Mouse (Mus musculus) midbrain, embryonic 10.5 days (tissue): Measurements from ENCODE around the gene L3mbtl3. TPM values are rescaled to one million over a fixed set of nuclear protein-coding genes. Genes with fewer than 3 reads are reported as not detected.

ENCODE experiments used
- DNase-seq: peaks from one replicate; pipeline ENCODE4 v3.0.0-alpha.2; 2017; ENCODE audit warnings: low spot score
- H3K27ac ChIP-seq: fragments of 300-500 bp; sonication (generic); replicated peaks from 2 replicates; pipeline ENCODE4 v1.5.1; 2016; ENCODE audit warnings: mild to moderate bottlenecking
- H3K27me3 ChIP-seq: fragments of 300-500 bp; sonication (generic); 2 replicates; pipeline ENCODE4 v1.6.1; 2016; ENCODE audit warnings: low read depth, mild to moderate bottlenecking; ENCODE audit not compliant: poor library complexity, severe bottlenecking
- H3K36me3 ChIP-seq: fragments of 300-500 bp; sonication (generic); 2 replicates; pipeline ENCODE4 v1.6.1; 2016; ENCODE audit warnings: mild to moderate bottlenecking, moderate library complexity
- H3K4me1 ChIP-seq: fragments of 300-500 bp; sonication (generic); 2 replicates; pipeline ENCODE4 v1.6.1; 2016
- H3K4me3 ChIP-seq: fragments of 300-500 bp; sonication (generic); 2 replicates; pipeline ENCODE4 v1.5.1; 2016; ENCODE audit warnings: mild to moderate bottlenecking, moderate library complexity
- H3K9me3 ChIP-seq: fragments of 300-500 bp; sonication (generic); replicated peaks from 2 replicates; pipeline ENCODE4 v1.6.1; 2016; ENCODE audit warnings: mild to moderate bottlenecking
- WGBS: fragments of 180-500 bp; shearing (Covaris S2); methylation state at CpG from one replicate; pipeline ENCODE4 v1.1.7; 2016; 5-methylcytosine and 5-hydroxymethylcytosine counted together
- polyA plus RNA-seq: library from polyadenylated mRNA; unstranded; fragments of >200 nt; fragmentation: Nextera tagmentation; extraction: Ambion mirVana; gene quantifications from 2 replicates; pipeline ENCODE4 v1.2.1, GENCODE M21; 2016

L3mbtl3 gene
- polyA plus RNA-seq, result 17.8 and 19.3 TPM in 2 replicates

DNA sequence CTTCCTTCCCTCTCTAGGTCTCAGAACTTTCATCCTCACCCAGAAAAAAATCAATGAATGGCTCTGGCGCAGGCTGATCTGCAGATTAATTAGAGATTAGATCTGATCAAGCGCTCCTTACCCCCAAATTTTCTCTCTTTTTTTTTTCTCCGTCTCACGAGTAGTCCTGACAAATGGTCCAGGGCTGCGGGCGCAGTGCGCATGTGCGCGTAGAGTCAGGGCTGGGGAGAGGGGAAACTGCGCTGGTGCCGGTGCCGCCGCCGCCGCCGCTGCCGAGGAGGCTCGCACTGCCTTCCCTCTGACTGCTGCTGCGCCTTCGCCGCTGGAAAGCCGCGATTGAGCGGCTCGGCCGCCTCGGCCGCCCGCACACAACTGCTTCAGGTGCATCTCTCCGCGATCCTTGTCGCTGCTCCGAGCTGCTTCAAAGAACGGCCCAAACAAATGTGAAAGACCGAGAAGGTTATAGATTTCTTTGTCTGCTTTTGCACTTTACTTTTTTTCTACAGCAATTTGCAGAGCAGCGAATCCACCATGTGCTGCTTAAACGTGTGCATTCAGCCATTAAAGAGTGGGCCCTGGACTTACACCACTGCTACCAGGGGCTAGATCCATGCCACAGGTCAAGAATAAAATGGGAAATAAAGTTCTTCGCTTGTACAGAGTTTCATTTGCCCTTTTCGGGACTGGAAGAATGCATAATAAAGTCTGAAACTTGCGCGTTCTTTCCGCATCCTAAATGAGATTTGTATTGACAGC, at the start of gene L3mbtl3:
Gene L3mbtl3 (minus strand): TSS at position 182 of the 756 bp plus-strand sequence.
- Histone ChIP-seq H3K4me3 (peak within 1 kb of the TSS; percentile 83), H3K9me3 (no peaks in the 10 kb centered on the region), H3K36me3 (no peaks in the 10 kb centered on the region), H3K27me3 (no peaks in the 10 kb centered on the region), H3K27ac (peak within 1 kb of the TSS; percentile 99), H3K4me1 (peaks cover 30% of the 10 kb centered on the region)
- peak; percentile 91 for DNase-seq
- WGBS, result 1% methylated on average over 42 of the region's 42 CpGs

DNA sequence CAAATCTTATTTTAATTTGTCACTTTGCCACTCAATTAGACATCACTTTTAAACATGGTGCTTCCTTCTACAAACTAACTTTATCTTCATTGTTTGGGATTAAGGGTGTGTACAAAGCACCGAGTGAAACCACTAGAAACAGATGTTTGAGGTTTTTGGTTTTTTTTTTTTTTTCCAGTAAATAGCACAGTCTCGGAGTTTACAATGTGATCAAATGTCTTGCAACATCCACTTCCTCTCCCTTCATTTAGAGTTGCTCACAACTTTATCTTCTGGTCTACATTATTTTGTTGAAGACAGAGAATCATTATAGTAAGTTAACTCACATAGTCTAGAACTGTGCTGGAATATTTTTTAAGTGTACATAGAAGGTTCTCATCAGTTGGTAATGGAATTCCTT, 45.4 kb upstream of the L3mbtl3 start:
- WGBS, result 81% methylated on average over 2 of the region's 2 CpGs
- no peak for DNase-seq

DNA sequence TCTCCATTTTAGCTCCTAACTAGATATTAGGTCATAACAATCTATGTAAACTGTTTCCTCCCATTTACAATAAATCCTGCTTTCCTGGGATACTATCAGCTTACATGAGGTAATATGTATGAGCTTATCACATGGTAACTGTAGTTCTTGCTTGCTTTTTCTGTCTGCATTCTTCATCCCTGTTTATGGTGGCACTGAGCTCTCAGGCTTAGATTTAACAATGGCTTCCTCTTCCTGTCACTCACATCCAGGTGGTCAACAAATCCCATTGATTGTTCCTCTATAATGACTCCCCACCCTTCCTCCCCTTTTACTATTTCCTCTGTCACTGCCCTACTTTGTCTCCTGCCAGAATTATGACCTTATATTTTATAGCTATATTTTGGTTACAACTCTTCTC, 12.9 kb upstream of the L3mbtl3 start:
- H3K4me3 ChIP-seq, result no peak overlapping the region
- no peaks in the 10 kb centered on the region for H3K4me1 ChIP-seq
- no peaks in the 10 kb centered on the region for H3K27me3 ChIP-seq
- no peak for DNase-seq
- H3K9me3 ChIP-seq, result no peaks in the 10 kb centered on the region
- no peaks in the 10 kb centered on the region for H3K36me3 ChIP-seq
- H3K27ac ChIP-seq, result no peak overlapping the region

More for the DNA sequence above, 45.4 kb upstream of the L3mbtl3 start:
- Histone ChIP-seq H3K36me3 (no peaks in the 10 kb centered on the region), H3K9me3 (no peaks in the 10 kb centered on the region), H3K4me1 (no peaks in the 10 kb centered on the region), H3K4me3 (no peak overlapping the region), H3K27ac (no peak overlapping the region), H3K27me3 (no peaks in the 10 kb centered on the region)

DNA sequence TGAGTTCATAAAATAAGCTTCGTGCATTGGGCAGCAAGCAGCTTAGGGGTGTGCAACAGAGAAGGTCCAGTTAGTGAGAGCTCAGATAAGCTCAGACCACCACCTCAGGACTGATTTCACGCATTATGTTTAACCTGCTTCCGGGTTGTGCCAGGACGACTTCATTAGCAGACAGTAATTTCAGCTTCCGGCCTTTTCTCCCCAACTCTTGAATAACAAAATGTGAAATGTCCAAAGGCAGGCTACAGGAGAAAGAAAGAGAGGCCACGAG, 1.5 kb upstream of the L3mbtl3 start:
- Histone ChIP-seq H3K27me3 (no peaks in the 10 kb centered on the region), H3K27ac (no peak overlapping the region)
- 78% methylated on average over 6 of the region's 6 CpGs for WGBS

DNA sequence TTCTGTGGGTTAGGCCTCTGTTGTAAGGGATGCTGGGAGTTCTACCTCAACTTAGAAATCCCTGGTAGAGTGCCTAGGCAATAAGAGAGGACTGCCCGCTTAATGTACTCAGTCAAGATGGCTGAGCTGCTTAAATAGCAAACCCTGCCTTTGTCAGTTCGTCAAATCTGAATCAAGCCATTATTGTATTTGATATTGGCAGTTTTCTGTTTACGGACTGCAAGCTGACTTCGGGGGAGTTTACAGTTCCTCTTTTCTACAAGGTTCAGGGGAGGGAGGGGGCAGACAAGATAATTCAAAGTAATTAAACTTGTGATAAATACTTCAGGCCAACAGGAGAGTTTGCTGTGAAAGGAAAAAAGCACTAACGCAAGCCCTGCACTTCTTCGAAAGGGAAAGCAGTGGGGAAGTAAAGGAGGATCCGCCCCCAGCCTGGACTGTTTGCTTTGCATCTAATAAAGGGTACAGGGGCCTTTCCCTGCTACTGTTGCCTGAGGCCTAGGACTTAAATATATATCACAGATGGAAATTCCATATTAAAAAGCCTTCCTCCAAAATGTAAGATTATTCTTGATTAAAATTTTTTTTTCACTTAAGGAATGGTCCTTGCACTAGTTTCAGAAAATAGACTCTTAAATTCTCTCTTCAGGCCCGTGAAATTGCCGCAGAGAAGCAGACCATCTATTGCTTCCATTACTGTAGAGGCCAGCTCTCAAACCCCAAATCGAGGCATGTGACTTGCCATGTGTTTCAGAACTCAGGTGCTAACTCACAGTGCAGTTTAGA, 968 bp upstream of the L3mbtl3 start:
- Histone ChIP-seq H3K4me1 (peaks cover 25% of the 10 kb centered on the region), H3K27me3 (no peaks in the 10 kb centered on the region), H3K9me3 (no peaks in the 10 kb centered on the region), H3K4me3 (peak overlapping the region; percentile 83), H3K36me3 (no peaks in the 10 kb centered on the region), H3K27ac (peak overlapping the region; percentile 99)
- DNase-seq, result peak; percentile 18
- WGBS, result 33% methylated on average over 10 of the region's 10 CpGs

More for the DNA sequence above, 1.5 kb upstream of the L3mbtl3 start:
- peaks cover 19% of the 10 kb centered on the region for H3K4me1 ChIP-seq
- H3K9me3 ChIP-seq, result no peaks in the 10 kb centered on the region
- H3K36me3 ChIP-seq, result no peaks in the 10 kb centered on the region
- H3K4me3 ChIP-seq, result no peak overlapping the region; the same call in 1 of the 2 replicates
- no peak for DNase-seq

DNA sequence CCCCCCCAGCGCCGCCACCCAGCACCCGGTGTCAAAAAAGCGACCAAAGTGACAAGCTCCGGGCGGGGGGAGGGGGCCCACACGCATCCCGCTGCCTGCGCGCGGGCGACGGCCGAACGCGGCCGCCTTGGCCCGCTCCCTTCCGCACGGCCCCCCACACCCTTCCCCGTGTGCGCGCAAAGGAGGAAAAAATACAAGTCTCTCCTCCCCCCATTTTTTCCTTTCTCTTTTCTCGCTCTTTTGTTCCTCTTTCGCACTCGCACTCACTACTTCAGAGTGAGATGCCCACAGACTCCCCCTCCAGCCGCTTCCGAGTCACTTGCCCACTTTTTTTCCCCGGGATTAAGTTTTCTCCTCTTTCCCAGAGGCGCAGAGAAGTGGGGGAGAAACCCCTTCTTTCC, 420 bp downstream of the L3mbtl3 start:
- no peak for DNase-seq
- H3K4me3 ChIP-seq, result peak overlapping the region; percentile 83
- no peaks in the 10 kb centered on the region for H3K9me3 ChIP-seq
- WGBS, result under 1% methylated on average over 24 of the region's 30 CpGs
- no peaks in the 10 kb centered on the region for H3K36me3 ChIP-seq
- H3K27me3 ChIP-seq, result no peaks in the 10 kb centered on the region
- H3K4me1 ChIP-seq, result peaks cover 30% of the 10 kb centered on the region
- peak overlapping the region; percentile 99 for H3K27ac ChIP-seq

DNA sequence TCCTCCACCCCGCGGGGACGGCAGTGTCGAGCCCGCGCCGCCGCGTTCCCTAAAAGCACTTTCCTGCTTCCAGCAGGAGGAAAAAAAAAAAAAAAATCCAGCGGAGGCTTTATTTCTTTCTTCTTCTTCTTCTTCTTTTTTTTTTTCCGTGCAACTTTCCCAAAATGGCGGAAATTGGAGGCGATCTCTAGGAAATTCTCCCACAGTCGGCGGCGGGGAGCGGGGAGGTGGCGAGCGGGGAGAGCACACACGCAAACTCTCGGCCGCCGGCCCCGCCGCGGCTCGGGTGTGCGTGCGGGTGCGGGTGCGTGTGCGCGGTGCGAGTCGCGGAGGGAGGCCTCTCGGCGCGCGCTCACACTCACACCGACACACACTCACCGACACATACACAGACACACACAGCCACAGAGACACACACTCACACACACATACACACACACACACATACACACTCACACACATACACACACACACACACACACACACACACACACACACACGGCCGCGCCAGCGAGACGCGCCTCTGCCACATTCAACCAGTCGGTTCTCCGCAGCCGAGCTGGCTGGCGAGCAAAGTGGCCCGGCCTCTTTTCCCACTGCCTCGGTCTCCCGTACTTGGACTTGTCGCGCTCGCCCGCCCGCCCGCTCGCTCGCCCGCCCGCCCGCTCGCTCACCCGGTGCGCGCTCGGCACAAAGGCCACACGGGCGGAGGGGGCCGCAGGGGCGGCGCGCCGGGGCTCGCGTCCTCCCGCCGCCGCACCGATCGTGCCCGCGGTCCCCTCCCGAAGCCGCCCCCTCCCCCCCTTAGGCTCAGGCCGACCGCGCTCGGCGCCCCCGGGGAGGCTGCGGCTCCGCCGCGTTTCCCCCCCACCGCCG, 1.1 kb downstream of the L3mbtl3 start:
- Histone ChIP-seq H3K27me3 (no peaks in the 10 kb centered on the region), H3K4me3 (peak overlapping the region; percentile 83), H3K27ac (peak overlapping the region; percentile 99), H3K9me3 (no peaks in the 10 kb centered on the region), H3K4me1 (peaks cover 30% of the 10 kb centered on the region), H3K36me3 (0 out of 2 replicates have a peak, but pooled peaks cover 2% of the 10 kb centered on the region)
- DNase-seq, result peak; percentile 76
- WGBS, result under 1% methylated on average over 88 of the region's 101 CpGs

DNA sequence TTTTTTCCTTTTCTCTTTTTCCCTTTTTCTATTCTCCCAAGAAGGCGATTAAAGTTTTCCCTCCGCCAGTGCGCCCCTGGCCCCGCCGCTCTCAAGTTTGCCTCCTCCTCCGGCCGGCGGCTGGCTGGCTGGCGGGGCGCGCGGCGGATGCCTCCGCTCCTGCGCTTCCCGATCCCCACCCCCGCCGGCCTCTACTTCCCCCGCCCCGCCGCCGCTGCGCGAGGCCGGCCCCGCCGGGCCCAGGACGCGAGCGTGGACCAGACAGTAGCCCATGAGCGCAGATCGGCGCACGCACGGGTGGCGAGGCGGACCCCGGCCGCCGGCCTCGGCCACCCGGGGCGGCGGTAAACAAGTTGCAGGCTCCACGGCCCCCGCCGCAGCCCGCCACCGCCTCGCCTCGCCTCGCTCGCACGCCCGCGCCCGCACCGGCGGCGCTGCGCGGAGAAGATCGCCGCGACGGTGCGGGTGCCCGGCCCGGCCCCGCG, 1.8 kb downstream of the L3mbtl3 start:
- Histone ChIP-seq H3K27ac (peak overlapping the region; percentile 99), H3K9me3 (no peaks in the 10 kb centered on the region), H3K27me3 (no peaks in the 10 kb centered on the region), H3K36me3 (peaks cover 8% of the 10 kb centered on the region), H3K4me1 (peaks cover 30% of the 10 kb centered on the region), H3K4me3 (peak overlapping the region; percentile 83)
- DNase-seq, result peak; percentile 73
- WGBS, result under 1% methylated on average over 71 of the region's 71 CpGs

DNA sequence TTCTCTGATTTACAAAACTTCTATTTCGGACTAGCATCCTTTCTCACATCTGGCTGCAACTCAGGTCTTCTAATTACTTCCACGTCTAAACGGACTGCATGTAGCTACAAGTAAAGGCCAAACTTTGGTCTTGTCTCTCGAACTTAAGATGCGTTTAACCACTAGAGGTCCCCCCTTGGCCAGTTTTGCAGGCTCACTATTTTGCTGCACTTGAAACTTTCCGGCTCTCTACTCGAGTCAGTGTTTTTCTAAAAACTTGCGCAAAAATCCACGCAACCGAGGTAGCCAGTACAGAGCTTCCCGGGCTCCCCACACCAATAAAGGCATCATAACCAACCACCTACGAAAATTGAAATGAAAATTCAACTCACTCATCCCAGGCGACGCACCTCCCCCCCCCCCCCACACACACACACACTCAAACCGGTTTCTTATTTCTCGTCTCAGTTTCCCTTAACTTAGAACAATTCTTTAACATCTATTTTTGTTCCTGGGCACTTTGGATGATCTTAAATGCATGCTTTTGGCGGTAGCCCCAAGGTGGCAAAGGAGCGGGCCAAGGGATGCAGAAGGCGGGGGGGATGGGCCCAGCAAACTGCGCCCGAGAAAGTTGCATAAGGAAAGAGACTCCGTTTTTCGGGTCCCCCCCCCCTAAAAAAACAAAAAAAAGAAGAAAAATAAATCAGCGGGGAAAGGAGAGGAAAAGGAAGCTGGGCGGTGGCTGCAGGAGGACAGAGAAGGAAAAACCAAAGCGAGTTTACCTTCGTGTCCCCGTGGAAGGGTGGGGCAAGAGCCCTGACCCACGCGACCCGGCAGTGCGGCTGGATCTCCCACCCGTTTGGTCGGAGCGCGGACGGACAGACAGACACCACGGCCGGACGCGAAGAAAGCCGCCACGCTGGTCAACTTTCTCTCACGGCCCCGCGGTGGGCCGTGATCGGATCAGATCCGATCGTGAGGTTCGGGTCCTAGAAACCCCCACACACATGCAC, 2.5 kb downstream of the L3mbtl3 start:
- H3K9me3 ChIP-seq, result no peaks in the 10 kb centered on the region
- under 1% methylated on average over 51 of the region's 51 CpGs for WGBS
- DNase-seq, result peak; percentile 77
- peak overlapping the region; percentile 83 for H3K4me3 ChIP-seq
- no peaks in the 10 kb centered on the region for H3K27me3 ChIP-seq
- H3K36me3 ChIP-seq, result peaks cover 14% of the 10 kb centered on the region
- H3K27ac ChIP-seq, result peak overlapping the region; percentile 99
- peaks cover 30% of the 10 kb centered on the region for H3K4me1 ChIP-seq

DNA sequence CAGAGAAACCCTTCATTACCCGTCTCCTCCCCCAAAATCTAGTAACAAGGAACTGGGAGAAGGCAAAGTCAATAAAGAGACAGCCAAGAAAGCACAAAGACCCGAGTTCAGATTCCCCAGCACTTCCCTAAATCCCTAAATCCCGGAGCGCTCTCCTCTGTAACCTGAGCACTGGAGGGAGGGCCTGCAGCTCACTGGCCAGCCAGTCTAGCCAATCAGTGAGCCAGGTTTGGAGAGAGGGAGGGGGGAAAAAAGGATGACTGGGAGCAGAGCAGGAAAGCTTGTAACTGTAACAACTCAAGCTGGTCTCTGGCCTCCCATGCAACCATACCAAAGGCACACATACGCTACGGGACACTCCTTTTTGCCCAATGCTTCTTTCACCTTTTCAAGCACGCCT, 4.4 kb downstream of the L3mbtl3 start:
- Histone ChIP-seq H3K27me3 (no peaks in the 10 kb centered on the region), H3K4me3 (peak overlapping the region; percentile 28; the same call in 1 of the 2 replicates), H3K4me1 (peaks cover 21% of the 10 kb centered on the region), H3K36me3 (peaks cover 27% of the 10 kb centered on the region), H3K27ac (no peak overlapping the region), H3K9me3 (no peaks in the 10 kb centered on the region)
- DNase-seq, result peak; percentile 23
- 67% methylated on average over 7 of the region's 7 CpGs for WGBS

DNA sequence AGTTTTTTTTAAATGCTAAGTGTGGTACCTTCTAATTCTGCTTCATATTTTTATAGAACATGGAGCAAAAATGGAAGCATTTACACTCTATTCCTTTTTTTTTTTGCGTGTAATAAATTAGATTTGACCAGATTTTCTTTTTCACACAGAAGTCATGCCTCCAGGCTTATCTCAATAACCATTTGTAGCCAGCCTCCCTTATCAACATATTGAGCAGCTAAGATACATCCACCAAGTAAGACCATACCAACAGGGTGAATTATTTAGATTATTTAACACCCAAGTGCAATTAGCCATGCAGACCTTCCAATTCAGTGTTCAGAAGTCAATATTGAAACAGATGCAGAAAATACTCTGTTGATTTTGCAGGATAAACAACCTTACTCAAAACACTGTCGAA, 10.8 kb downstream of the L3mbtl3 start:
- H3K27me3 ChIP-seq, result no peaks in the 10 kb centered on the region
- peaks cover 31% of the 10 kb centered on the region for H3K36me3 ChIP-seq
- no peak overlapping the region for H3K4me3 ChIP-seq
- no peak for DNase-seq
- no peaks in the 10 kb centered on the region for H3K9me3 ChIP-seq
- H3K4me1 ChIP-seq, result peaks cover 13% of the 10 kb centered on the region
- WGBS, result 94% methylated on average over 2 of the region's 2 CpGs
- H3K27ac ChIP-seq, result no peak overlapping the region
